Mouse (Mus musculus) stomach, embryonic 14.5 days (tissue): ENCODE measurements at regions not wholly inside any gene's neighbourhood (a gene's known extent, or its start where the extent isn't known, plus 50 kb on each side); places are given as distances from the start of the nearest gene placed in this dataset.

Experiments used
- ATAC-seq: fragments of 200-750 bp; cut with Nextera tagmentation; 2 replicates; pipeline ENCODE4 v1.8.0; 2017; ENCODE audit warnings: low read depth, moderate TSS enrichment; ENCODE audit not compliant: insufficient number of reproducible peaks, insufficient read depth, low FRiP score
- H3K27ac ChIP-seq: fragments of 300-500 bp; sonication (generic); 2 replicates; pipeline ENCODE4 v1.5.1; 2014; ENCODE audit warnings: mild to moderate bottlenecking, low read length, moderate library complexity, mixed read lengths
- H3K27me3 ChIP-seq: fragments of 300-500 bp; sonication (generic); 2 replicates; pipeline ENCODE4 v1.6.1; 2014; ENCODE audit warnings: low read length, control low read depth, mixed read lengths; ENCODE audit not compliant: control insufficient read depth, insufficient read depth
- H3K36me3 ChIP-seq: fragments of 300-500 bp; sonication (generic); 2 replicates; pipeline ENCODE4 v1.6.1; 2014; ENCODE audit warnings: mild to moderate bottlenecking, control low read depth, low read length, moderate library complexity, mixed read lengths; ENCODE audit not compliant: control insufficient read depth, insufficient read depth
- H3K4me1 ChIP-seq: fragments of 300-500 bp; sonication (generic); 2 replicates; pipeline ENCODE4 v1.6.1; 2014; ENCODE audit warnings: low read length, control low read depth, mixed read lengths; ENCODE audit not compliant: control insufficient read depth, insufficient read depth
- H3K4me2 ChIP-seq: fragments of 300-500 bp; sonication (generic); replicated peaks from 2 replicates; pipeline ENCODE4 v1.6.1; 2014; ENCODE audit warnings: low read depth, low read length, control low read depth
- H3K4me3 ChIP-seq: fragments of 300-500 bp; sonication (generic); 2 replicates; pipeline ENCODE4 v1.5.1; 2014; ENCODE audit warnings: low read depth, low read length, control low read depth
- H3K9ac ChIP-seq: fragments of 300-500 bp; sonication (generic); replicated peaks from 2 replicates; pipeline ENCODE4 v1.6.1; 2014; ENCODE audit warnings: low read depth, mild to moderate bottlenecking, control low read depth, low read length, moderate library complexity, mixed read lengths
- H3K9me3 ChIP-seq: fragments of 300-500 bp; sonication (generic); 2 replicates; pipeline ENCODE4 v1.6.1; 2016; ENCODE audit warnings: low read depth, low read length, control low read depth; ENCODE audit not compliant: control insufficient read depth
- WGBS: fragments of 180-500 bp; shearing (Covaris S2); extraction: QIAGEN DNeasy Blood & Tissue Kit; methylation state at CpG from one replicate; pipeline ENCODE4 v1.1.7; 2014; 5-methylcytosine and 5-hydroxymethylcytosine counted together

- no peak for ATAC-seq
- H3K4me1 ChIP-seq = 0 out of 2 replicates have a peak, but pooled peaks cover 3% of the 10 kb centered on the region
- 55% methylated on average over 4 of the region's 4 CpGs for WGBS
- H3K36me3 ChIP-seq = no peaks in the 10 kb centered on the region
- no peak overlapping the region for H3K4me3 ChIP-seq
- no peaks in the 10 kb centered on the region for H3K27me3 ChIP-seq
- H3K9me3 ChIP-seq = no peaks in the 10 kb centered on the region
- H3K9ac ChIP-seq = no peak overlapping the region
- no peak overlapping the region for H3K4me2 ChIP-seq
- no peak overlapping the region for H3K27ac ChIP-seq
Measured at GRCm38 (mm10) chr4:32170106-32170459, 68.5 kb upstream of the Bach2 start.

GRCm38 (mm10) chr4:32170460-32171192, 68.0 kb upstream of the Bach2 start:
- Histone ChIP-seq H3K4me1 (0 out of 2 replicates have a peak, but pooled peaks cover 3% of the 10 kb centered on the region), H3K4me2 (no peak overlapping the region), H3K27ac (no peak overlapping the region), H3K27me3 (no peaks in the 10 kb centered on the region), H3K9ac (no peak overlapping the region), H3K4me3 (no peak overlapping the region), H3K36me3 (no peaks in the 10 kb centered on the region), H3K9me3 (no peaks in the 10 kb centered on the region)
- no peak for ATAC-seq
- 55% methylated on average over 15 of the region's 15 CpGs for WGBS

GRCm38 (mm10) chr4:32171291-32171690, 67.3 kb upstream of the Bach2 start:
- no peak for ATAC-seq
- no peak overlapping the region for H3K9ac ChIP-seq

GRCm38 (mm10) chr4:32172992-32173391, 65.6 kb upstream of the Bach2 start:
- Histone ChIP-seq H3K4me2 (no peak overlapping the region), H3K9ac (no peak overlapping the region), H3K36me3 (no peaks in the 10 kb centered on the region), H3K27ac (no peak overlapping the region), H3K27me3 (no peaks in the 10 kb centered on the region), H3K4me1 (0 out of 2 replicates have a peak, but pooled peaks cover 3% of the 10 kb centered on the region), H3K4me3 (no peak overlapping the region), H3K9me3 (no peaks in the 10 kb centered on the region)
- WGBS = 80% methylated on average over 4 of the region's 4 CpGs
- ATAC-seq = no peak

More at GRCm38 (mm10) chr4:32171291-32171690, 67.3 kb upstream of the Bach2 start:
- no peak overlapping the region for H3K4me2 ChIP-seq
- H3K4me3 ChIP-seq = no peak overlapping the region
- H3K4me1 ChIP-seq = 0 out of 2 replicates have a peak, but pooled peaks cover 3% of the 10 kb centered on the region
- 90% methylated on average over 6 of the region's 6 CpGs for WGBS
- H3K36me3 ChIP-seq = no peaks in the 10 kb centered on the region
- H3K27me3 ChIP-seq = no peaks in the 10 kb centered on the region
- H3K27ac ChIP-seq = no peak overlapping the region
- H3K9me3 ChIP-seq = no peaks in the 10 kb centered on the region

GRCm38 (mm10) chr4:32174771-32175170, 63.8 kb upstream of the Bach2 start:
- WGBS = 44% methylated on average over 7 of the region's 7 CpGs
- no peak for ATAC-seq
- H3K9me3 ChIP-seq = no peaks in the 10 kb centered on the region

GRCm38 (mm10) chr4:32175231-32175630, 63.4 kb upstream of the Bach2 start:
- Histone ChIP-seq H3K4me3 (no peak overlapping the region), H3K9ac (no peak overlapping the region), H3K4me1 (peaks cover 7% of the 10 kb centered on the region; the same call in 1 of the 2 replicates), H3K27ac (no peak overlapping the region), H3K36me3 (no peaks in the 10 kb centered on the region), H3K9me3 (no peaks in the 10 kb centered on the region), H3K4me2 (no peak overlapping the region), H3K27me3 (no peaks in the 10 kb centered on the region)
- WGBS = 64% methylated on average over 7 of the region's 7 CpGs
- no peak for ATAC-seq

More at GRCm38 (mm10) chr4:32174771-32175170, 63.8 kb upstream of the Bach2 start:
- H3K9ac ChIP-seq = no peak overlapping the region
- no peaks in the 10 kb centered on the region for H3K36me3 ChIP-seq
- H3K4me3 ChIP-seq = no peak overlapping the region
- H3K4me1 ChIP-seq = peaks cover 7% of the 10 kb centered on the region; the same call in 1 of the 2 replicates
- H3K4me2 ChIP-seq = no peak overlapping the region
- no peaks in the 10 kb centered on the region for H3K27me3 ChIP-seq
- no peak overlapping the region for H3K27ac ChIP-seq

GRCm38 (mm10) chr4:32175853-32176448, 62.7 kb upstream of the Bach2 start:
- peaks cover 7% of the 10 kb centered on the region; the same call in 1 of the 2 replicates for H3K4me1 ChIP-seq
- H3K9me3 ChIP-seq = no peaks in the 10 kb centered on the region
- ATAC-seq = no peak
- H3K9ac ChIP-seq = no peak overlapping the region
- no peak overlapping the region for H3K4me2 ChIP-seq
- no peak overlapping the region for H3K27ac ChIP-seq
- no peaks in the 10 kb centered on the region for H3K36me3 ChIP-seq
- H3K27me3 ChIP-seq = no peaks in the 10 kb centered on the region
- no peak overlapping the region for H3K4me3 ChIP-seq
- WGBS = 54% methylated on average over 6 of the region's 6 CpGs

- no peaks in the 10 kb centered on the region for H3K27me3 ChIP-seq
- WGBS = 77% methylated on average over 4 of the region's 4 CpGs
Measured at GRCm38 (mm10) chr4:32176449-32177135, 62.0 kb upstream of the Bach2 start.

More at GRCm38 (mm10) chr4:32176449-32177135, 62.0 kb upstream of the Bach2 start:
- Histone ChIP-seq H3K4me1 (peaks cover 7% of the 10 kb centered on the region; the same call in 1 of the 2 replicates), H3K9me3 (no peaks in the 10 kb centered on the region), H3K4me3 (no peak overlapping the region), H3K4me2 (no peak overlapping the region), H3K27ac (no peak overlapping the region), H3K36me3 (no peaks in the 10 kb centered on the region), H3K9ac (no peak overlapping the region)
- no peak for ATAC-seq
